Mouse (Mus musculus): ENCODE results near the gene A730015C16Rik. TPM values are rescaled to one million over a fixed set of nuclear protein-coding genes. Genes with fewer than 3 reads are reported as not detected.

Gene A730015C16Rik
- polyA plus RNA-seq, 1 experiment from 2014 or later: 0.59 TPM

DNA sequence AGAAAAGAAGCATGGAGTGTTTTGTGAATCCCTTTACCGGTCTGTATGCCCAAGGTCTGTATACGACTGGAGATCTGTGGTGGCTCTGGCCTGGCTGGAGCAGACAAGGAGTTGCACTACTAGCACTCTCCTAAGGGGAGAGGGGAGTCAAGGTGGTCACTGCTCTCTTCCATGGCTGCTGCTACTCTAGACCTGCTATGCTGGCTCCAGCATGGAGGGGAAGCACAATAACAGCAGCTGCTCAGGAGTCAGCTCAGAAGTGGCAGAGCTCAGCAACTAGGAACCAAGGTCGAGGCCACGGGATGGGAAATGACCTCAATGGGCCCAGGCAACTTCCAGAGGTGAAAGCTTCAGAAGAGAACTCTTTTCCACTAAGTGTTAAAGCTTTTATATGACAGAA lies 37.3 kb downstream of the A730015C16Rik start:
- no peak overlapping the region for H3K27ac ChIP-seq (ENCODE audit: low read depth, low read length)
- WGBS (ENCODE audit: insufficient replicate concordance): 52% methylated on average over 4 of the region's 4 CpGs
- no peak overlapping the region for H3K4me3 ChIP-seq (ENCODE audit: low read depth, low read length)
- H3K9me3 ChIP-seq (replicated peaks; ENCODE audit: control insufficient read depth, low read length): no peaks in the 10 kb centered on the region
- no peak for ATAC-seq (replicated peaks; ENCODE audit: insufficient number of reproducible peaks, low FRiP score, low TSS enrichment)
- H3K27me3 ChIP-seq (ENCODE audit: control insufficient read depth, insufficient read depth, low read length): no peaks in the 10 kb centered on the region
- no peaks in the 10 kb centered on the region for H3K4me1 ChIP-seq (ENCODE audit: control insufficient read depth, insufficient read depth, low read length)
- H3K36me3 ChIP-seq (ENCODE audit: control insufficient read depth, insufficient read depth, low read length): peaks cover 6% of the 10 kb centered on the region; the same call in 1 of the 2 replicates
- no peak overlapping the region for H3K4me2 ChIP-seq
- no peak overlapping the region for H3K9ac ChIP-seq (ENCODE audit: low read depth, low read length)

DNA sequence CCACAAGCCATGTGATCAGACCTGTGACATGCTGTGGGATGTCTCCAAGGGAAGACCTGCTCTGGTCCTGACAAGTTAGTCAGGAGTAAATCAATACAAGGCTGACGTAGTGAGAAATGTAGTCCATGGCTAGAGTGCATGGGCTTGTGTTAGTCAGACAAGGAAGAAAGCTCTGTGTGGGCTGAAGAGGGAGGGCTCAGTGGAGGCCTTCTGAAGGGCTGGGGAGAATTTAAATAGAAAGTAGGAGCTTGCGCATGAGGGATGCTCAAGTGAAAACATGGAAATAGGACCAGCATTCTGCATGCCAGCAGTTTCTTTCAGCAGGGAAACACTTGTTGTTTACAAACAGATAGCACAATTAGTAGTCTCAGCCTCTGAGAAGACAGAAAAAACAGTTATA lies 44.9 kb downstream of the A730015C16Rik start:
- H3K27ac ChIP-seq (ENCODE audit: low read depth, low read length): no peak overlapping the region
- no peak overlapping the region for H3K4me3 ChIP-seq (ENCODE audit: low read depth, low read length)
- H3K9me3 ChIP-seq (replicated peaks; ENCODE audit: control insufficient read depth, low read length): no peaks in the 10 kb centered on the region
- H3K9ac ChIP-seq (ENCODE audit: low read depth, low read length): no peak overlapping the region
- no peaks in the 10 kb centered on the region for H3K4me1 ChIP-seq (ENCODE audit: control insufficient read depth, insufficient read depth, low read length)
- WGBS (ENCODE audit: insufficient replicate concordance): 80% methylated on average over 2 of the region's 2 CpGs
- no peak overlapping the region for H3K4me2 ChIP-seq
- ATAC-seq (replicated peaks; ENCODE audit: insufficient number of reproducible peaks, low FRiP score, low TSS enrichment): no peak
- no peaks in the 10 kb centered on the region for H3K27me3 ChIP-seq (ENCODE audit: control insufficient read depth, insufficient read depth, low read length)
- H3K36me3 ChIP-seq (ENCODE audit: control insufficient read depth, insufficient read depth, low read length): no peaks in the 10 kb centered on the region

DNA sequence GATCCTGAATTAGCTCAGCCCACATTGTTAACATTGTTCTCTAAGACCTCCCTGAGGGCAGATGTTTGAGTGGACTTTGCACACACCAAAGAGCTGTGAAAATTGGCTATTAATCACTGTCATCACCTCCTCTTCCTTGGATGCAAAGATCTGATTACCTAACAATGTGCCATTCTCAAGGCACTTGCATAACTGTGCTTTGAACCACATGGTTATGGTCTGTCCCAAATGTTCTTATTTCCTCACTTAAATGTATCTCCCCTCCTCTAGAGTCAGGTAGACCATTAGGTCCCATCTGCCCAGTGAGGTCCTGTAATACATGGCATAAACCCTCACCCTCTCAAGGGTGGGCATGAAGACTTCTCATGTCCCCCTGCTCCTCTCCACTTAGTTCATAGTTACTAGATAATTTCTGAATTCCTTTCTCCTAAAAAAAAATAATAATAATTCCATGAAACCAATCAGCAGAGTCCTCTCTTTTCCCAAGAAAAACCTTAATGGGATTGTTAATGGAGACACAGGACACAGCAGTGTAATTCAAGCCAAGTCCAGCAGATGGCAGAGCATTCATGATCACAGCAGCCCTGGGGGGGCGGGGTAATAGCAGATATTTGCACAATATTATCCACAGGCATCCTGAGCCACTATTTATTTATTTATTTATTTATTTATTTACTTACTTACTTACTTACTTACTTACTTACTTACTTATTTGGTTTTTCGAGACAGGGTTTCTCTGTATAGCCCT lies 50.2 kb downstream of the A730015C16Rik start:
- H3K9ac ChIP-seq (ENCODE audit: low read depth, low read length): no peak overlapping the region
- H3K27ac ChIP-seq (ENCODE audit: low read depth, low read length): no peak overlapping the region
- H3K4me1 ChIP-seq (ENCODE audit: control insufficient read depth, insufficient read depth, low read length): no peaks in the 10 kb centered on the region
- WGBS (ENCODE audit: insufficient replicate concordance): 50% methylated on average over 2 of the region's 2 CpGs
- no peak overlapping the region for H3K4me3 ChIP-seq (ENCODE audit: low read depth, low read length)
- H3K27me3 ChIP-seq (ENCODE audit: control insufficient read depth, insufficient read depth, low read length): no peaks in the 10 kb centered on the region
- H3K4me2 ChIP-seq: no peak overlapping the region
- ATAC-seq (replicated peaks; ENCODE audit: insufficient number of reproducible peaks, low FRiP score, low TSS enrichment): no peak
- no peaks in the 10 kb centered on the region for H3K36me3 ChIP-seq (ENCODE audit: control insufficient read depth, insufficient read depth, low read length)
- no peaks in the 10 kb centered on the region for H3K9me3 ChIP-seq (replicated peaks; ENCODE audit: control insufficient read depth, low read length)

Other genes with a start within 250 kb of the A730015C16Rik start
- 16.1 and 18.7 TPM in 2 replicates for gene Cc2d1b, start 228.7 kb downstream of the A730015C16Rik start, polyA plus RNA-seq (2014; fragmentation: Nextera tagmentation; extraction: Ambion mirVana)
- 1.1 and 1.6 TPM in 2 replicates for gene 3110021N24Rik, start 129.0 kb downstream of the A730015C16Rik start, polyA plus RNA-seq (2014; fragmentation: Nextera tagmentation; extraction: Ambion mirVana)
- gene Zfyve9, start 67.8 kb downstream of the A730015C16Rik start, polyA plus RNA-seq (2014; fragmentation: Nextera tagmentation; extraction: Ambion mirVana): 2.2 and 4.4 TPM in 2 replicates
- gene Btf3l4, start 15.0 kb downstream of the A730015C16Rik start, polyA plus RNA-seq (2014; fragmentation: Nextera tagmentation; extraction: Ambion mirVana): 157 and 162 TPM in 2 replicates
- gene Txndc12, start 14.0 kb downstream of the A730015C16Rik start, polyA plus RNA-seq (2014; fragmentation: Nextera tagmentation; extraction: Ambion mirVana): 123 and 132 TPM in 2 replicates
- 31.3 and 32.4 TPM in 2 replicates for gene Kti12, start 834 bp downstream of the A730015C16Rik start, polyA plus RNA-seq (2014; fragmentation: Nextera tagmentation; extraction: Ambion mirVana)
- 11.1 and 13.3 TPM in 2 replicates for gene Rab3b, start 30.4 kb upstream of the A730015C16Rik start, polyA plus RNA-seq (2014; fragmentation: Nextera tagmentation; extraction: Ambion mirVana)
- gene Nrd1, start 152.0 kb upstream of the A730015C16Rik start, polyA plus RNA-seq (2014; fragmentation: Nextera tagmentation; extraction: Ambion mirVana): 42.5 and 46.6 TPM in 2 replicates

Measured in heart, embryonic 11.5 days (tissue).